Mouse (Mus musculus) liver, adult 2 months (tissue): ENCODE measurements around the gene Pnmal1.

ENCODE experiments used
- CTCF ChIP-seq: fragments of 200-500 bp; IDR thresholded peaks from 2 replicates; pipeline ENCODE4 v1.5.1; 2011; ENCODE audit warnings: low read depth, low read length, control low read depth
- POLR2A ChIP-seq: fragments of 200-500 bp; IDR thresholded peaks from 2 replicates; pipeline ENCODE4 v1.6.1; 2011; ENCODE audit warnings: low read length, control low read depth; ENCODE audit not compliant: insufficient read depth; ENCODE audit errors: extremely low read depth

DNA sequence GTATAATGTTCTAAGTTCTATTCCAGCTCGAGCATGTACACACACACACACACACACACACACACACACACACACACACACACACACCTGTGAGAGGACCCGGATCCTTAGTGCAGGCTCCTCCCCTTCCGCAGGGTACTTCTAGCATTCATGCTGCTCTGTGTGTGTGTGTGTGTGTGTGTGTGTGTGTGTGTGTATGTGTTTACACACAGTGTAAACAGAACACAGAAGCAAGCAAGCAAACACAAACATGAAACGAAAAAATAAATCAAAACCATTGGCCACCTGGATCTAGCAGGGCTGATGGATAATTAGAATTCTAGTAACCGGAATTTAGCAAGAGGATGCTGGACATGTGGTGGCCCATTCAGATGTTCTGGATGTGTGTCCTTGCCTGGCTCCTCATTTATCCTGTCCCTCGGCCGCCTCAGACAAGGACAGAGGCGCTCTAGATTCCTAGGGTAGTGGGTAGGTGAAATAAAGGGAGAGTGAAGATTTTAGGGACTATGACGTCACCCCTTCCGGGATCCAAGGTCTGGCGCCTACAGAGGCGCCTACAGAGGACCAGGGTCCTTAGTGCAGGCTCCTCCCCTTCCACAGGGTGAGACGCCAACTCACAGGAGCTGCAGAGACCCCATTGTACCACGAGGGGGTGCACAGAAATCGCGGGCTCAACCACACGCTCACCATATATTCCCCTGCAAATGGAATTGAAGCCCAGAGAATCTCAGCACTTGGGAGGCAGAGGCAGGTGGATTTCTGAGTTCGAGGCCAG is 8.4 kb upstream of the Pnmal1 start:
- TF ChIP-seq CTCF (peak; percentile 87), POLR2A (no peak)
